Mouse (Mus musculus) liver, adult 2 months (tissue): Measurements from ENCODE around the gene Kcnh2.

Experiments used
- CTCF ChIP-seq: fragments of 200-500 bp; IDR thresholded peaks from 2 replicates; pipeline ENCODE4 v1.5.1; 2011; ENCODE audit warnings: low read depth, low read length, control low read depth
- POLR2A ChIP-seq: fragments of 200-500 bp; IDR thresholded peaks from 2 replicates; pipeline ENCODE4 v1.6.1; 2011; ENCODE audit warnings: low read length, control low read depth; ENCODE audit not compliant: insufficient read depth; ENCODE audit errors: extremely low read depth

GRCm38 (mm10) chr5:24320894-24321293 is 30.5 kb downstream of the Kcnh2 start:
- TF ChIP-seq CTCF (no peak), POLR2A (no peak)
